Mouse (Mus musculus): ENCODE measurements around the gene Men1.

The Men1 gene

DNA sequence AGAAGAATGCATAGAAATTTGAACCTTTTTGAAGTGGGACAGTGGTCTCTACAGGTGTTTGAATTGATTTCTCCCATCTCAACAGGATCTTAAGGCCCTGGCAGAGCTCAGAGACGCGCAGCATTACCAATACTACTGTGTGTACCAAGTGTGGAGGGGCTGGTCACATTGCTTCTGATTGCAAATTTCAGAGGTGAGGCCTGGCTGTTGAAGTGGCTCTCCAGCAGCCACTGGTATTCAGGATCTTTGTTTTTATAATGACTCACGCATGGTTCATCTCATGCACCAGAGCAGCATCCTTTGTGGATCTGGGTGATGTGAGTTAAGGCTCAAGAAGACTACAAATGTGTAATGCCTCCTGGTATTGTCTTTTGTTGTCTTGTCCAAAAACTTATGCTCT, 37.7 kb downstream of the Men1 start:
- DNase-seq = no peak

DNA sequence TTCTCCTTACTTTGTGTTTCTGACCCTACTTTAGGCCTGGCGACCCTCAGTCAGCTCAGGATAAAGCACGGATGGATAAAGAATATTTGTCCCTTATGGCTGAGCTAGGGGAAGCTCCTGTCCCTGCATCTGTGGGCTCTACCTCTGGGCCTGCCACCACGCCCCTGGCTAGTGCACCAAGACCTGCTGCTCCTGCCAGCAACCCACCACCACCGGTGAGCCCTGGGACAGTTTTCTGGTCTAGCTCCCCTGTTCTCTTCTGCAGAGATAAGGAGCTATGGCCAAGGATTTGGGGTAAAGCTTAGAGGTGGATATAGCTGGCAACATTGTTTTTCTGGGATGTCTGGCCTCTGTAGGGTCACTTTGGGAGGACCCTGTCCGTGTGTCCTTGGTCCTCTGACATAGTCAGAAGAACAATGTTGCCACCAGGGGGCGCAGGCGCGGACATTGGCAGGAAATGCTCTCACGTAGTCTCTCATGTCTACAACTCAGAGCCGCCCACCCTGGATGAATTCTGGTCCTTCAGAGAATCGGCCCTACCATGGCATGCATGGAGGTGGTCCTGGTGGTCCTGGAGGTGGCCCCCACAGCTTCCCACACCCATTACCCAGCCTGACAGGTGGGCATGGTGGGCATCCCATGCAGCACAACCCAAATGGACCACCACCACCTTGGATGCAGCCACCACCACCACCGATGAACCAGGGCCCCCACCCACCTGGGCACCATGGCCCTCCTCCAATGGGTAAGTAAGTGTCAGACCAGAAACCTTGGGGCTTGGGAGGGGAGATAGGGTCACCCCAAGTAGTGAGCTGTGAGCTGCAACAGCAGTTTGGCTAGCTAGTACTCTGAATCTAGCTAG, 39.0 kb downstream of the Men1 start:
- peak; percentile 82 for DNase-seq

GRCm38 (mm10) chr19:6374571-6374970, 39.8 kb downstream of the Men1 start:
- no peak for DNase-seq

GRCm38 (mm10) chr19:6375423-6376254, 40.9 kb downstream of the Men1 start:
- no peak for DNase-seq

GRCm38 (mm10) chr19:6376255-6376564, 41.4 kb downstream of the Men1 start:
- DNase-seq = peak; percentile 60

DNA sequence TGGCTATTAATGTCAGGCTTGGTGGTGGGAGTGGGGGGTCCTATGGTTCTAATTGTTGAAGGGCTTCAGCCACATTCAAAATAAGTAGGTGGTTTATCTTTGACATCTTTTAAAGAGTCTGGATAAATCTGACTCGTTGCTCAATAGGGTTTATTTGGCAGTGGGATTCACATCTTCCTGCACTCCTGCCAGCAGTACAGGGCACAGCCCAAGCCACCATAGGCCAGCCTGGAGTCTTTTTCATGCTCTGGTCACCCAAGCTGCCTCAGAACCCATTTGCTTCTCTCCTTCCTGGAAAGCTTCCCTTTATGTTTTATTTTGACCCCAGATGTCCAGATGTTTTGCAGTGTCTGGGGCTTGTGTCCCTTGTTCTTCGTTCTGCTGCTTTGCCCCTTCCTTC, 41.9 kb downstream of the Men1 start:
- DNase-seq = no peak

DNA sequence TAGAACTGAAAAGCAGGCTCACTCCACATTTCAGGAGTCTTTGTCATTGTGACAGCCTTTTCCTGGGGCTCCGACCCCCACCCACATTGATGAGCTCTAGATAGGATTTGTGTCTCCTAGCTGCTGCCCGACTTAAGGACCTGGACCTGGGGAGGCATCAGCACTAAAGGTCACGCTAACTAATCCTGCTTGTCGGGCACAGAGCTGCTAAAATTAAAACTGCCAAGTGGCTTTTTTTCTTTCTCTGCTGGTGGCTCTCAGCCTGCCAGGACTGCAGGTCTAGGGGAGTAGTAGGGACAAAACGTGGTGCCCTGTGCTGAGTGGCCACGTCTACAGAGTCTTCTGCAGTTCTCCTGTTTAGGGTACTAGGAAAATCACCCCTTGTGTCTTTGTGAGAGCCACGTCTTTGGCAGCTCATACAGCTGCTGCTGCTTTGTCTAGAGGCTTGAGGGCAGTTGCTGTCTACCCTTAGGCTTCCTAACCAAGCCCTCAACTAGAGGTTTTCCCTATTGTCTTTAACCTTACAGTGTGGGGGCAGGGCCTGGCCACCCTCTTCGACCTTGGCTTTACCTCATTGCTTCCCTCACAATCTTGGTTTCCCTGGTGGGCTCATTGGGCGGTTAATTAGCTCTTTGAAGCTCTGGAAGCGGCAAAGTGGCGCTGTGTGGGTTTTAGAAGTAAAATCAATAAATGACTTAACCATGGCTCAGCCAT, 42.7 kb downstream of the Men1 start:
- no peak for DNase-seq

- DNase-seq = no peak
Observed at GRCm38 (mm10) chr19:6380411-6381166, 45.8 kb downstream of the Men1 start.

GRCm38 (mm10) chr19:6381238-6381637, 46.5 kb downstream of the Men1 start:
- no peak for DNase-seq

DNA sequence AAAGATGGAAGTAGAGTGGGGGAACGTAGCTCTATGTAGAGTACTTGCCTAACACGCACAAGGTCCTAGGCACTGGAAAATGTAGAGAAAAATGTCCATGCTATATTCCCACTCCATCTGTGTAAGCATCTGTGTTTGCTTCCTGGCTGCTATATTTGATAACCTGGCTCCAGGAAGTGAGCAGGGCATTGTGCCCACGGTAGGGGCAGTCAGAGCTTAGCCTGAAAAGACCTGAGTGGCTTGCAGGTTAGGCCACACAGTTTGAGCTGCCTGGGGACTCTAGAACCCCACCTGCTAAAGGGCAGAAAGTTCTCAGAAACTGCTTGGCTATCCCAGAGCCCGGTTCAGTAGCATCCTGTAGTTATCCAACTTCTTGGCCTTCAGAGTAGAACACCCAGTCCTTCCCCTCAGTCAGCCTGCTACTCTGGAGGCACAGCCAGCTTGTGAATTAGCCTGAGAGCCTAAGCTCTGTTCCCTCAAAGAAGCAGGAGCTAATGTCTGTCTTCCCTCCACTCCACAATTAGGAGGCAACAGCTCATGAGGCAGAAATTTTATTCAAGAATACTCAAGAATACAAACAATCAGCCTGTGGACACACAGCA, 47.6 kb downstream of the Men1 start:
- no peak for DNase-seq

GRCm38 (mm10) chr19:6383470-6383869, 48.7 kb downstream of the Men1 start:
- no peak for DNase-seq

GRCm38 (mm10) chr19:6384128-6384527, 49.3 kb downstream of the Men1 start, which contains the start of gene Pygm:
TSS of gene Pygm (plus strand) at chr19:6384399.
- peak; percentile 59 for DNase-seq

- no peak for DNase-seq
Observed at GRCm38 (mm10) chr19:6384954-6385353, 50.2 kb downstream of the Men1 start.

DNA sequence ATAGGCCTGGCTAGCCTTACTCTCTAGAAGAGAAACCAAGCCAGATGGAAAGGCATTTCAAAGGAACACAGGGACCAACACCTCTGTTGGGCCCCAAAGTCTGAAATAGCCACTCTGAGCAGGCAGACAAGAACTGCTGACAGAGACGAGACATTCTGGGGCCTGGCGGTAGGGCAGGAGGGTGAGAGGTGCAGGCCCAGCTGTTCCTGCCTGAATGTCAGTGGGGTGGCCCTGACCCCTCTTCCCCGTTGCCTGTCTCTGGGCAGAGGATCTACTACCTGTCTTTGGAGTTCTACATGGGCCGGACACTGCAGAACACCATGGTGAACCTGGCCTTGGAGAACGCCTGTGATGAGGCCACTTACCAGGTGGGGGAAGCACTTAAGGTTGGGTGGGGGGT, 50.6 kb downstream of the Men1 start:
- DNase-seq = no peak

DNA sequence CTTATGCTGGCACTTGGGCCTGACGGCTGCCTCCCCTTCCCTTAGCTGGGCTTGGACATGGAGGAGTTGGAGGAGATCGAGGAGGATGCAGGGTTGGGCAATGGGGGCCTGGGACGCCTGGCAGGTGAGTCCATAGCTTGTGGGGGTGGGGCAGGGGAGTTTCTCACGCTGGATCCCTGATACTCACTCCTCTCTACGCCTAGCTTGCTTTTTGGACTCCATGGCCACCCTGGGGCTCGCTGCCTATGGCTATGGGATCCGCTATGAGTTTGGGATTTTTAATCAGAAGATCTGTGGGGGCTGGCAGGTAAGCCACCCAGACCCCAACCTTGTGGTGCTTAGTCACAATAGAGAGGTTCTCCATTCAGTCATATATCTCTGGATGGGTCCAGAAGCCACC, 51.0 kb downstream of the Men1 start:
- no peak for DNase-seq

GRCm38 (mm10) chr19:6386234-6386633, 51.5 kb downstream of the Men1 start:
- no peak for DNase-seq

DNA sequence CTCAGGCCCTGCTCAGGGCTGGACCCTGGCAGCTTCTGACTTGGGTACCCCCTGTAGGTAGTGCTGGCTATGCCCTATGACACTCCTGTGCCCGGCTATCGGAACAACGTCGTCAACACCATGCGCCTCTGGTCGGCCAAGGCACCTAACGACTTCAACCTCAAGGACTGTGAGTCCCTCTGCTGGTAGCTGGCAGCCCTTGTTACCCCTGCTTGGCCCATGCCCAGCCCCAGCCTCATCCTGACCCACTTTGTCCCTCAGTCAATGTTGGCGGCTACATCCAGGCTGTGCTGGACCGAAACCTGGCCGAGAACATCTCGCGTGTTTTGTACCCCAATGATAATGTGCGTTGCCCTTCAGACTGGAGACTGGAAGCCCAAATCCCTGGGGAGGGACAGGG, 53.2 kb downstream of the Men1 start:
- DNase-seq = no peak

DNA sequence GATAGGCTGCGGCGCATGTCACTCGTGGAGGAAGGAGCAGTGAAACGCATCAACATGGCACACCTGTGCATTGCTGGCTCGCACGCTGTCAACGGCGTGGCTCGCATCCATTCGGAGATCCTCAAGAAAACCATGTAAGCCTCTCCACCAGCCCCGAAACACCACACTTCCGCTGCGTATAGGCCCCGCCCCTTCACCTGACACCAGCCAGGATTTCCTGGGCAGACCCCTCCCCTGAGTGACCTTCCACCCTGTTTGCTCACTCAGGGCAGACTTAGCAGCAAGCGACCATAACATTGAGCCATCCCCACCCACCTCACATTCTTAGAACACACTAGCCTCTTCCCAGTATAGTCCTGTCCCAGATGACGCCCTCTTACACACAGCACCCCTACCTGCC, 55.0 kb downstream of the Men1 start:
- DNase-seq = no peak

DNA sequence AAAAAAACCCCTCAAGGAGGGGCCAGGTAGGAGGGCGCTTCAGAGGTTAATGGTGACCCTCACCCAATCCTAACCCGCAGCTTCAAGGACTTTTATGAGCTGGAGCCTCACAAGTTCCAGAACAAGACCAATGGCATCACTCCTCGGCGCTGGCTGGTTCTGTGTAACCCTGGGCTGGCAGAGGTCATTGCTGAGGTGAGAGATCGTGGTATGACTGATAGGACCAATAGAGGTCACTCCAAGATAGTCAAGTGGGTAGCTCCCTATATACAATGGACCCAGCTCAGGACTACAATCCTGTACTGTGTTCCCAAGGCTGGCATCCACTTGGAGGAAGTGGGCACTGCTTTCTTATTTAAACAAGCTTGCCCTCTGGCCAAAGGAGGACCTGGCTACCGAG, 55.5 kb downstream of the Men1 start:
- no peak for DNase-seq
